Mouse (Mus musculus) liver, adult 2 months (tissue): ENCODE measurements around the gene Garnl3.

Experiments used
- CTCF ChIP-seq: fragments of 200-500 bp; IDR thresholded peaks from 2 replicates; pipeline ENCODE4 v1.5.1; 2011; ENCODE audit warnings: low read depth, low read length, control low read depth
- POLR2A ChIP-seq: fragments of 200-500 bp; IDR thresholded peaks from 2 replicates; pipeline ENCODE4 v1.6.1; 2011; ENCODE audit warnings: low read length, control low read depth; ENCODE audit not compliant: insufficient read depth; ENCODE audit errors: extremely low read depth

DNA sequence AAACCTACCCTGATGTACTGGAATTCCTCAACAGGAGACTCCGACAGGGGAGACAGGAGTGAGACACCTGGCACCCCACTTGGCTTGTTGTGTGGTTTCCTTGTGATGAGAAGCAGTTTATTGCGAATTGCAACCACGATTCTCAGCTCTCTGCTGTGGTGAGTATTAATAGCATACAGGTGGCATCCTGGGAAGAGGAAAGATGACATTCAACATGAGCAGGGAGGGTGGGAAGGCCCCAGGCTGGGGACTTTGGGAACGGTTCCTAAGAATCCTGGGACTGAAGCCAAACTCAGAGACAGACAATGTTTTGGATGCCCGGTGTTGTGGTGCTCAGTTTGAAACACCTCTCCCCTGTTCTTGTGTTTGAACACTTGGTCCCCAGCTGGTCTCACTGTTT is 126.4 kb downstream of the Garnl3 start:
- TF ChIP-seq POLR2A (no peak), CTCF (no peak)
